Mouse (Mus musculus) ES-CJ7 (cell line): ENCODE results near the gene Ap3b2.

Source experiments
- DNase-seq: peaks from one replicate; pipeline ENCODE4 v3.0.0; 2011; ENCODE audit warnings: low read depth, low spot score

The Ap3b2 gene

DNA sequence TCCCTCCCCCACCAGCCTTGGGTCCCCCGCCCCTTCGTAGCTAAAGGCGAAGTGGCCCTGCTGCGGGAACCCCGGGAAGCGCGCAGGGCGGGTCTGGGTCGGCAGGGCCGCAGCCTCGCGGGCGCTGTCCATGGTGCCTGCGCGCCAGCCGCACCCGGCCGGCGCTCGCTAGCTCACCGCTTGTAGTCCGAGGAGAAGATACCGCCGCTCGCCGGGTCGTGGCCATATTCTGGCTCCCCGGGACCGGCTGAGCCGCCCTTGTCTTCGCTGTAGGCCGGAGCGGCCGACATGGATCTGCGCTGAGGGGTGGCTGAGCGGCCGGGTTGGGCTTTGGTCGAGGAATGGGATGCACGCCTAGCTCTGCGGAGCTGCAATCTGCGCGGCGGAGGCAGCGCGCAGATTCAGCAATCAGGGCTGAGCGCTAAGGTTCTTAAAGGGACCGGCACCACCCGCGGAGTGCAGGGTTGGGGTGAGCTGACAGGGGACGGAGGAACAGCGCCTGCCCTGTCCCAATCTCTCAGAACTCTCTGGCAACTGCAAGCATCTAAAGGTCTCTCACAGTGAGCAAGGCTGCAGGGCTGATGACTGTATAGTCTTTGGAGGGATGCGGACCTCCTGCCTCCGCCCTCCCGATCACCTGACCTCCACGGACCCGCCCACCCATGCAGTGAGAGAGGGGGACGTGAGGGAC lies at the start of gene Ap3b2:
Ap3b2 (minus strand) TSS at position 595 of the 691 bp plus-strand sequence.
- peak; percentile 77 for DNase-seq

DNA sequence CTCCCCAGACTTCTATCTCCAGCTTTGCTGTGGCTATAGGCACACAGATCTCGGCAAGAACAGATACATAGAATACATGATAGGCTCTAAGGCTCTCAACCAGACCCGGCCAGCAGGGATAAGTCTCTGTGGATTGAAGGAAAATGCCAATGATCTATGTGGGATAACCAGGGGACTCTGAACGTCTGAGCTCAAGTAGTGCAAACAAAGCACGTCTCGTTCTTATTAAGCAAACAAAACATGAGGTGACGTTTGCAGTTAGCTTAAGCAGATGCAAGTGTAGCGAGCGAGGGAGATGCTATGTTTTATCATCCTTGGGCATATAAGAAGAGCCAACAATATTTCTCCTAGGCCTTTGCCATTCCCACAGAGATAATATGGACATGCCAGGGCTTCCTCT lies 49.2 kb upstream of the Ap3b2 start:
- no peak for DNase-seq

DNA sequence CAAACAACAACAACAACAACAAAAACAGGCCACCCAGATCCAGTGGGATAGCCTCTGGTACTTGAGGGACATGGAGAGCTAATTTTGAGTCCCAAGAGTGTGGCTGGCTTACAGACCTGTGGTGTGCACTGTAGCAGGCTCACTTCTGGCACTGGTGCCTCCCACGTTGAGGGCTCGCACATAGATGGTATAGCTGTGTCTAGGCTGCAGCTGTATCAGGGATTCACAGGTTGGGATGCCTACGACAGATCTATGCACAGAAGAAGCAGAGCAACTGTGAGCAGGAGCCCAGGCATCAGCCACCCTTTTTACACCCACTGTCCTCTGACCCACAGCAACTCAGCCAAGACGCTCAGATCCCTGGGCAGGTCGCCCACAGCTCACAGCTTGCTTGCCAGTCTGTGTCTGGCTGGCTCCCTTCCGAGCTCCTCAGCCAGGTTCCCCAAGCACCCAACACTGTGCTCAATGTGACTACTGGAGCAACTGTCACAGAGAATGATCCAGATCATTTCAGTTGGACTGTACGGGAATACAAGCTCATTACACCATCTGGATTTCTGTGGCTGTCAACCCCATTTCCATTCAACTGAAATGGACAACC lies 48.3 kb upstream of the Ap3b2 start:
- DNase-seq, result no peak

DNA sequence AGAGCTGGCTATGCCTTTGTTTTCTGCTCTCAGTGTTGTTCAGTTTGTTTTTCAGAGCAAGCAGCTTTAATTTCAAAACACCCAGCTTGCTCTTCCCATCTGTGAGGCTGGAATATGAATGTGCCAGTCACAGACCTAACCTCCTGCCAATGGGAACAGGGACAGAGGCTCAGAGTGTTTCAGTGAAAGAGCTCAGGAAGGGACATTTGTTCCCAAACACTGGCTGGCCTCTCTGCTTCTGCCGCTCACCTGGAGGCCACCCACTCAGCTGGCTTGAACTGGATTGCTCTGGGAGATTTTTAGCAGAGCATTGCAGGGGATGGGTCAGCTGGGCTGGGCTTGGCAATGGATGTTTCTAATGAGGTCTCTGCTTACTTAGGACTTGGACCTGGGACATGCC lies 47.3 kb upstream of the Ap3b2 start:
- DNase-seq, result no peak

DNA sequence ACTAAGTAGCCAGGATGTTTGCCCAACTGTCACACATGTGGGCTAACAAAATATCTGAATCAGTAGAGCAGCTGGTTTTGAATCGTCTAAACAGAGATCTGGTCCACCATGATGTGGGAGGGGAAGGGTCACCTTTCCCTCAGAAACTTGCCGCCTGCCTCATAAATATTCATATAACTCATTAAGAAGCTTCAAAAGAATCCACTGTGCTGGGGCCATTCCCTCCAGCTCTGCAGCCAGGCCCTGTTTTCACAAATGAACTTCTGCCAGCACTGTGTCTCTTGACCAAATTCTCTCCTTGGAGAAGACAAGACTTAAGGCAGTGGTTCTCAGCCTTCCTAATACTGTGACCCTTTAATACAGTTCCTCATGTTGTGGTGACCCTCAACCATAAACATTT lies 45.8 kb upstream of the Ap3b2 start:
- no peak for DNase-seq

DNA sequence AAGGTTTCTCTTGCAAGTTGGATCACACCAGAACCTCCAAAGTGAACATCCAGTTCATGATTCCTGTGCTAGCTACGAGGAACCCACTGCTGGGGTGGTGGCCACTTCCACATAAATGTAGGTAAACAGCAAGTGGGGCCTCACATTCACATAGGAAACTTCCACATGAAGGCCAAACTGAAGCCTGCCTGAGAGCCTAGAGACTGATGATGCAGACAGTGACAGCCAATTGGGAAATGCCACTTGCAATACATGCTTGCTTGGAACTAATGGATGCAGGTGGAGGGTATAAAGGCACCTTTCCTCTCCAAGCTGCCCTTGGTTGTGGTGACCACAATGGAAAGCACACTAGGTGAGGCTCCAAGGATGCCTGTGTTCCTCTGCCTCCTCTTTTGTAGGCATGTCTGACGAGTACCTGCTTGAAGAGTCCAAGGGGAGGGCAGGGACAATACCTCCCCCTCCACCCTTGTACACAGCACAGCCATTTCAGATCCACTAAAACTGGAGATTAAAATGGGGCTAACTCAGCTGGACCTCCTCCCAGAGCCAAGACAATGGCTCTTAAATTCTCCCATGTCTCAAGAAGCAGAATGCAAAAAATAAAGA lies 44.4 kb upstream of the Ap3b2 start:
- DNase-seq, result peak; percentile 31

DNA sequence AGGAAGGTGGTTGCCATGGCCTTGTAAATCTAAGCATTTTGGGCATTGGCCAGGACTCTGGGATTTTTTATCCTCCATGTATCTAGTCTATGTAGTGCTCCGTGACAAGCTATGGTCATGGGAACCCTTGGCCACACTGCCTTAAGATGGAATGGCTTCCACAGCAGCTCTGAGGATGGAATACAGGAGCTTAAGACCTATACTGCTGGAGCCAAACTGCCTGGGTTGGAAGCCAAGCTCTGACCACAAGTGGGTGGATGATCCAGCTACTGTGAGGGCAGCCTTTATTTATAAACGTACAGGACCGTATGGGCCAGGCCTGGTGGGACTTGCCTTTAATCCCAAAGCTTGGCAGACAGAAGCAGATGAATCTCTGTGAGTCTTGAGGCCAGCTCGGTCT lies 42.8 kb upstream of the Ap3b2 start:
- no peak for DNase-seq

DNA sequence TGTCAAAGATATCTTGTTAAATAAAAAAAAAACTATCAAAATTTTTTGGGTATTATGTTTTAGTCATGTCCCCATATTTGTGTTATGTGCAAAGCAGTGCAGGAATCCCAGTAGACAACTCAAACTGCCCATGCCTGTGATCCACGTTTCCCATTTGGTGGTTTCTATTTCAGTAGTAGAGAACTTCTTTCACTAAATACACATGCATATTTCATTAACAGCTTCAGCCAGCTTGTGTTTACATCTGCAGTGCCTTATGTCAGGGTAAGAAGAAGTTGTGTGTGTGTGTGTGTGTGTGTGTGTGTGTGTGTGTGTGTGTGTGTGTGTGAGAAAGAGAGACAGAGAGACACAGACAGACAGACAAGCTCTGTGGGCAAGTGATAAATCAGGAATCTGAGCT lies 37.7 kb upstream of the Ap3b2 start:
- no peak for DNase-seq

DNA sequence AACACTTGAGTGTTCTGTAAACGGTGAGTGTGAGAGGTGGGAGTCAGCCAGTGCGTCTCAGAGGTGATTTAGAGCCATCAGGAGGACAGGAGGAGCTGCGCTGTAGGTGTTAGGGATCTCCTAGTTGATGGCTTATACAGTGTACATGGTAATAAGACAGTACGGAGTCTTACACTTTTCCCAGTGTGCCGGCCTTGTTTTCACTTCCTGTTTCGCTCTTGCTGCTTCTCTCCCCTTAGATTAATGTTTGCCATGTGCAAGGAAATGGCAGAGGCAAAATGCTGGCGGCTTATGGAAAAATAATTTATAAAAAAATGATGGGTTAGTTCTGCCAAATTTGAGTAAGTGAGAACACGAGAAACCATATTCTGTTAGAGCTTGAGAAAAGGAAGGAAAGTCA lies 35.2 kb upstream of the Ap3b2 start:
- DNase-seq, result no peak

DNA sequence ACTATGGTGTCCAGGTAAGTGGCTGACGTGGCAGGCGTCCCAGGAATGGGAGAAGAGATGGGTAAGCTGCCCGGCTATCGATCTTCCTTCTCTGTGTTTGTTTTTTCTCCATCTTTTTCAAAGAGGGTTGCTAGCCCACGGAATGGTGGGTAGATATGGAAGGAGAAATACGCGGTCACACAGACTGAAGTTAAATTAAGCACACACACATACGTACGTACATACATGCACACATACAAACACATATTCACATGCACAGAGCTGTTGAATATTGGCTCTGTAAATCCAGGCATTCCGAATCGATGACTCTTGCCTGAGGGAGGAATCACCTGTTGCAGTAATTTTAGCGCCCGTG lies 29.9 kb upstream of the Ap3b2 start:
- no peak for DNase-seq

DNA sequence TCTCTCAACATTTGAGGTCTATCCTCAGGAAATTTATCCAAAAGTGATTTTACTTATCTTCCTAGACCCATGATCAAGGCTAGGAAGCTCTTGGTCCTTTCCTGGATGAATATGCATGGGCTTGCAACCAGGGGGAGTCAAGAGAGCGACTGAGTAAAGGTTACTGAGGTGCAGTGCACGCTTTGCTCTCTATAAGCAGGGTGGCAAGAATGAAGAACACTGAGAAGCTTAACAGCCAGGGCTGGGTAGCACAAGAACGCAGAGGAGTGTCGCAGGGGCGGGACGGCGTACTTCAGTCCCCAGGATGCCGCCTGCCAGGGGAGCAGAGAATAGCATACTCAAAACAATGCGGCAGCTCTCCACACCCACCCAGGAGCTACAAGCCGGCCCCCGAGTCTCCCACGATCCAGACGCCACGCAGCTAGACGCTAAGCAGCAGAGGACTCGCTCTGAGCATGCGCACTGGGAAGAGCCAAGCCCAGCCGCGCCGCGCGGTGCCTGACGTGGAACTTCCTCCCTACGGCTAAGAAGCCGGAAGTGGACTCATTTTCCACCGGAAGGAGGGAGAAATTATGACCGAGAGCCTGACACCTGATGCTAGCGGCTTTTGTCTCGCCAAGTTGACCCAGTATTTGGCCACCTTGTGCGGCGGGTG lies 29.4 kb upstream of the Ap3b2 start:
- DNase-seq, result peak; percentile 95

DNA sequence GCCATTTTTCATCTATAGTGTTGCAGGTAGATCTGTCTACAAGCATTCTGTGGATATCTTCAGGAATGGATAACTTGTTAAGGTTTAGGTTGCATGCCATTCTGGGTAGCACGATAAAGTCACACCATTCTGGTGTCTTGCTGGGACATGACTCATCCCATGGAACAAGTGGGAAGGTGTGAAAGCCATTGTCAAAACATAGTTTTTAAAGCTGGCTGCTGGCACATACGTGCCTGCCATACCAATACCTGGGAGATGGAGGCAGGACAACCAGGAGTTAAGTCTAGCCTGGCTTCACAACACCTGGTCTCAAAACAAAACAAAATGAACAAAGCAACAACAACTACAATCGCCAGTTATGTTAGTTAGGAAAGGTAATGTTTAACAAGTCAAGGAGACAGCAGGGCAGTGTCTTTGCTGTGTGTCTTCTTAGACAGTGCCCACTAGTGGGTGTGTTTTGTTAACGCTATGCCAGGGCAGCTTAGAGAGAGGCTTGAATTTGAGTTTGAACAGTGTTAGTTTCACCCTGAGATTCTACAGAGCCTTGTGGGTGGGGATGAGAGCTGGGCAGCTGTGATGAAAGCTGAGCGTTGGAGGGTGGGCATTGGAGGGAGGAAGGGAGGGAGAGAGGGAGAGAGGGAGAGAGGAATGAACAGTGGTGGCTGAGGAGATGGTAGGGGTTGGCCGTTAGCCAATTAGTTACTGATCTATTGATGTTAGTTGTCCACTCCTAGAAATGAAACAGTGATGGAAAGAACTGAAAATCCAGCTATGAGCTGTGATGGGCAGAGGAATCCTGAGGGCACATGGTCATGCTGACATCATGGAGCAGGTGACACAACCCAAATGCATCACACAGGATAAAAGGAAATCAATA lies 22.7 kb upstream of the Ap3b2 start:
- DNase-seq, result peak; percentile 42

DNA sequence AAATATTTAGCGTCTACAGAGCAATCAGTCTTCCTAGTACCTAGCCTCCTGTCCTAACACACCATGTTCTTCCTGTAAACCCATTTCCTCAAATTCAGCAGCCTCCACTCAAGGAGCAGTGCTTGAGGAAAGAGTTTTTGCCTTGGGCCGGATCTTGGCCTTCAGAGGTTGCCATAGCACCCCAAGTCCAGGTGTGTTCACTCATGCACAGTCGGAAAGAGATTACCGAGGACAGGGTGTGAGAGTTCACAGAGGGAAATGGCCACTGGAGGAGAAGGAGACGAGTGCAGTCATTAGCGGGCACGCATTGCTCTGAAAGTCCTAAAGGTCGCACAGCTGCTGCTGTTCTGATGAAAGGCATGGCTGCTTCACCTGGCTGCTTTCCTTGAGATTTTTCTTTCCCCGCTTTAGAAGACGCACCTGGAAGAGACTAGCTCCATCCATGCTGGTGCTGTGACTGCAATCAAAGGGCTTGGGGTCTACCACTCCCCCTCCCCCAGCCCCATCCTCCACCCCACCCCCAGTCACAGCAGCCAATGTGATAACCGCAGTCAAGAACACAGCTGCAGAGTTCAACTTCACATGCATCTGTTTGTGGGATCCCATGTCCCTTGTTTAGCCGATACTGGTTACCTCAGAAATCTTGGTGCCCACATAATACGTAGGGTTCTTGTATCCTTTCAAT lies 21.3 kb upstream of the Ap3b2 start:
- peak; percentile 53 for DNase-seq

DNA sequence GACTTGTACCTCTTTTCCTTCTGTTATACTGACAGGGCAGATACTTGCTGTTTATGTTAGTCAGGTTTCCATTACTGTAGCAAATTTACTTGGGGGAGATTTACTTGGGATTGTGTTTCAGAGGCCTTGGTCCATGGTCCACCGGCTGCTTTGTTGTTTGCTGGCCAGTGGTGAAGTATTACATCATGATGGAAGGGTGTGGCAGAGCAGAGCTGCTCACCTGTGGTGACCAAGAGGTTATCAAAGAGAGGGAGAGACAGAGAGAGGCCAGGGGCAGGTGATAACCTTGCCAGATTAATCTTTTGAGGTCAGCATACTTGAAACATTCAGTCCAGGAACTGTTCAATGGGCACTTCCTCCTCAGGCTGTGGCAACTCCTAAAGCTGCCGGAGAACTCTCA lies 7.3 kb upstream of the Ap3b2 start:
- DNase-seq, result no peak

DNA sequence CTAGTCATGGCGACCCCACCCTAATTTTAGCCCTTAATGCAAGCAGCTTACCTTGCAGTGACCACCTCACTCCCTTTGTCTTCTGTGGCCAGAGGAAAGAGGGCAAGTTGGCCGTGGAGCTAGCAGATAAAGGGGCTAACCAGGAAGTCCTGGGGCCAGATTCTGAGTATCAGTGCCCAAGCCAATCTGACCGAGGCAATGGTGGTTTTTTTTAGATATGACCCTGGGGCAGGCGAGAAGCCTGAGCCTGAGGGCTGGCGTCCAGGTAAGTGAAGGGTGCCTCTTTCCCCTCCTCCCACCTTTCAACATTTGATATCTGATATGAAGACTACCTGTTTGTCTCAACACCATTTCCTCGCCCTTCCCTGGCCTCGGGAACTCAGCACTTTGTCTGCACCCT lies 4.5 kb upstream of the Ap3b2 start, which contains the start of gene BC048679:
BC048679 (minus strand) TSS at position 101 of the 400 bp plus-strand sequence.
- no peak for DNase-seq

DNA sequence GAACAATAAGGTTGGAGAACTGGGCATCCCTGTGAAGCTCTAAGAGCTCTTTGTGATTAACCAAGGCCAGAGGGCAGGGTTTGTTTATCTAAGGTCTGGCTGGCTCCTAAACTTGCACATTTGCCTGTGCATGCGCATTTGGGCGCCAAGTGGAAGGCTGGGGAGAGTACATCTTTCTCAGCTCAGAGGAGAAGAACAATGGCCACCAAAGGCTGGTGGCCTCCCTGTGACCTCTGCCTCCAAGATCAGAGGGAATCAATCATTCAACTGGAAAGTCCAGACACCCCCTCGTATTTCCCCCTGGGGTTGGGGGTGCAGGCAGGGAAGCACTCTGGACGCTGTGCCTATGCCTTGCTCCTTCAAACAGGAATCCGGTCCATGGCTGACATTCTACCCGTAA lies 3.4 kb upstream of the Ap3b2 start:
- peak; percentile 54 for DNase-seq

DNA sequence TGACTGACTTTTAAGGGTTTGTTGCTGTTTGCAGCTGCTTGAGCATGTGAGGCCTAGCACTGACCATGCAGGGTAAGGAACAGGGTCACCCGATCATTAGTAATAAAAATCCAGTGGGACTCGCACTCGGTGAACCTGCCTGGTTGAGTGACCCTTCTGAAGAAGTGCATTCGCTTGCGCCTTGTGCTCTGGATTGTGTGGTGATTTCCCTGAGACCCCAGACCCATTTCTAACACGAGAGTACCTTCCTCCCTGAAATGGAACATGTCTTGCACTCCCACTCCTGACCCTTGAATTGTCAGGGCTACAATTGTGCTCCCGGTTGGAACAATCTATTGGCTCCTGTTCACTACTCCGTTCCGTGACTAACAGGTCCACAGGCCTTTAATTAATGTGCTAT lies 1.1 kb downstream of the Ap3b2 start:
- DNase-seq, result no peak

DNA sequence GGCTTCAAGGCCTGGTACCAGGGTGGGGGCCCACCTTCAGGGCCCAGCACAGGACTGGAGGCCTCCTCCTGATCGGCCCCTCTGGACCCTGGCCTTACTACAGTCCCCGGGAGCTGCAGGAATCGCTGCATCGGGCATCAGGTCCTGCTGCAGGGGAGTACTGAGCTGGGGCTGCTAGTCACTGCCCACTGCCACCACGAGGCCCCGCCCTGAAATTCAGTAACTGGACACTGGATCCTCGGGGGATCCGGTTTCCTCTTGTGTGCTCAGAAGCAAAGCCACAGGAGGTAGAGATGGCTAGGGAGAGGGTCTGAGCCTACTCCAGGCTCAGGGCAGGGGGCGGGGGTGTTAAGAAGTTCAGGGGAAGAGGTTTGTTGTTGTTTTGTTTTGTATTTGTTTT lies 4.1 kb downstream of the Ap3b2 start:
- DNase-seq, result no peak

DNA sequence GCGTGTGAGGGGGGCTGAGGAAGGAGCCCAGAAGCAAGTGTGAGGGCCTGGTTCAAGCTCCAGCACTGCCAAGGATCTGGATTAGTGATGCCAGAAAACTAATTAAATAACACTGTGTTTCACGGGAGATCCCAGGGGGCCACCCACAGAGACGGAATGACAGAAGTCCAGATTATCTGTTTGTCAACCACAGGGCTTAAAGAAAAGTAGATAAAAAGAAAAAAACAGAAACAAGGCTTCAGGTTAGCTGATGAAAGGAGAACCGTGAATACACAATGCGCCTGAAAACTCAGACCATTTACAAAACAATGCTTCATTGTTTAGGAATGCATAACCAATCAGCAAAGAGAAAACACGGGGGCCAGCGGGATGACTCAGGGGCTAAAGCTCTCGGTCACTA lies 12.9 kb downstream of the Ap3b2 start:
- DNase-seq, result peak; percentile 95

DNA sequence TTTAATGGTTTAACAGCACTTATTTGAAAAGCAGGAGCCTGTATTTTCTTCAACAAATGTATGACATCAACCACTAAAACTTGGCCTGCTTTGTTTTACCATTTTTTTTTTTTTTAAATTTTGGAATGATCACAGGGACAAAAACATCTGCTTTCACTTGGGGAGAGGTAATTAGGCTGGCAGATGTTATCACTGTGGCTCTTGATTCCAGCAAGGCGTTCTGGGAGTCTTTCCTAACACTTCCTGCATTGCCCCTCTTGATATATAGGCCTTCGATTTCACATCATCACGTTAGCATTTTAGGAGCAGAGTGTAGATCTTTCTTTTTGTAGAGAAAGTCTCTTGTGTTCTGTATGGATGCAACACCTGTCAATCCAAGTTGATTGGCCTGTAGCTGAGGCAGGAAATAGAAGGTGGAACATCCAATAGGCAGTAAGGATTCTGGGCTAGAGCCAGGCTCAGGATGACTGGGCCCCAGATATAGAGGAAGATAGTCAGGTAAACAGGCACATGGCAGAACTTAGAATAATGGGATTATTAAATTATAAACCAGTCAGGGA lies 14.1 kb downstream of the Ap3b2 start:
- DNase-seq, result peak; percentile 74

DNA sequence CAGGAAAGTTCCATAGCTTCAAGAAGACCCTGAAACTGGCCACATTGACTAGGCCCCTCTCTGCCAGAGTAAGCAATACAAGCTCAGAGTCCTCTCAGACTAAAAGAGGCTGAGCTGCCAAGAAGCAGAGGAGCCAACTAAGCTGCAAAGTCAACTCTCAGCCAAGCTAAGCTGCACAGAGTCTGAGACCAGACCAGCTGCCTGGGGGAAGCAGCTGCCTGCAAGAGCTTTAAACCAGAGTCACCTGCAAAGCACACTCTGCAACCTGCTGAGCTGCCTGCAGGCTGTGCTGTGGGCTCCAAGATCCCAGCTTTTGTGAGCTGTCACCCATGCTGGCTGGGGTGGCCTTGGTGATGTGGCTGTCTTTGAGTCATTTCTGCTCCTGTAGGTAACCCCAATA lies 15.5 kb downstream of the Ap3b2 start:
- peak; percentile 40 for DNase-seq
